Mouse (Mus musculus) hindlimb bud, embryonic 11.5 days (tissue): Measurements from ENCODE around the gene Smug1.

Experiments used
- DNase-seq: peaks from one replicate; pipeline ENCODE4 v3.0.0-alpha.2; 2012; ENCODE audit warnings: low read depth, low spot score; ENCODE audit errors: extremely low spot score

Smug1 gene

DNA sequence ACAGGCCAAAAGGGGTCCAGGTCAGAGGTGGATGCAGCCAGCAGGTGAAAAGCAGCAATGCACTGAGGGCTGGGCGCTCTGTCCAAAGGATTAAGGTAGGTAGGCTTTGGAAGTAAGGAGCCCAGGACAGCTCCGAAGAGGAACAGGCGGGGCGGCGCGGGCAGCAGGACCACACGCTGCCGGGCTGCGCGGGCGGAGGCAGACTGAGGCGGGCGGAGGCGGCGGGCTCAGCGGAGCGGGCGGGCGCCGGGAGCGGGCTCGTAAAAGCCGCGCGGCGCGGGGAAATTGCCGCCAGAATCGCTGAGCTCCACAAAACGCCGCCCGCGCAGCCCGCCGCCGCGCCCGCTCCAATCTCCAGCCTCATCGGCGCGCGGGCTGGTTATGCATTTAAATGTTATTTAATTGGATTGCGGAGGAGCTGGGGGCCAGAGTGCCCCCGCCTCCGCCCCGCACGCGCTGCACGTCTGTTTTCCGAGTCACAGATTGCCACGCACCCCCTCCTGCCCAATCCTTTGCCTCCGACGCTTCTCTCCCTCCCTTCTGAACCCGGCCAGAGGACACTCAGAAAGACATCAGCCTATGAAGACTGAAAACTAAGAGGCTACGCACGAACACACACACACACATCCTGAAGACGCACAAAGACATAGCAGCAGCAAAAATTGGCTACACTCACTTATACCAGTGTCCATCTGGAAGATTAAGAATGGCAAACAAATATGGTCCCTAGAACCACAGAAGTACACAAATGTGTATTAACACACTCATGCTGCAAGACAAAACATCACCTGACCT, 20.1 kb downstream of the Smug1 start:
- no peak for DNase-seq

DNA sequence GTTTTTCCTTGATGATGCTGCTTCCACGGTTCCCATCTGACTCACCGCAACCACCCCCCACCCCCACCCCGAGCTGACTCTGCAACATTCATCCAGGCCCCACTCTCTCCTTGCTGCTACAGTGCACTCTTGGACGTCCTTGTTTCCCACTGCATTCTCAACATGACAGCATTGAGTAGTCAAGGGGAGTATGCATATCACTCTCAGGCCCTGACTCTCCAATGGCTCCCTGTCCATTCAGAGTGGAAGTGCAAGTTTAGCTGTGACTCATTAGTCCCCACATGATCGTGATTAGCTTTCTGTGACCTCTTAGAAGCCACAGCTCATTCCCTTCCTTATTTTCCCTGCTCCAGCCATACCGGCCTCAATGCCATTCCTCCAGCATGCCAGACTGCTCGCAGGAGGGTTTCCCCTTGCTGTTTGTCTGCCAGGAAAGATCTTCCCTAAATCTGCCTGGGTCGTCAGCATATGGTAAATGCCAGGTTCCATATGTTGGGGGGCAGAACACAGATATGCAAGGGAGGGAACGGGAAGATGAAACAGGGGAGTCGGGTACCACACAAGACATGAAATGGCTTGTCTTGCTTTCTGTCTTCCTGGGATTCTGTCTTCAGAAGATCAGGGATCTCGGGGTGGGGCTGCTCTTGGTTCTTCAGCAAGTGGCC, 21.1 kb downstream of the Smug1 start:
- no peak for DNase-seq

- DNase-seq: no peak
These were observed 22.7 kb downstream of the Smug1 start for GRCm38 (mm10) chr15:103144176-103144575.

DNA sequence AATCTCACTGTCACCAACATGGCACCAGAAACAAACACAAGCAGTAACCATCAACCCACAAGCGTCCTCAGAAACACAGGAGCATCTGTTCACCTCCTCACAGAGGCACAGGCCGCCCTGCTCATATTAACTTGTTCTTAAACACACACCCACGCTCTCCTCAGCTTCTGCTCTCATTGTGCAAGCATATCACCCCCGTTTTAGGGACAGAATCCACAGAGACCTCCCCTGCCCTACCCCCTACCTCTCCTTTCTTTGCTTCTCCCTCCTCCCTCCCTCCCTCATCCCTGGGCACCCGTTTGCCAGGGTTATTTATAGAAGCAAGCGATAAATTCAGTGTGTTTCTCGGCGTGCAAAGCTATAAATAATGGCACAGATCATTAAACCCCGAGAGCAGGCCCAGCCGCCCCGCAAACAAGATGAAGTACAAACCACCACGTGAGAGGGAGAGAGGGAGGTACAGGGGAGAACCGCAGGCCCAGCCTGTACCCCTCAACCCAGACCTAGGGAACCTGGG, 31.4 kb downstream of the Smug1 start:
- DNase-seq: no peak

- no peak for DNase-seq
These were observed 32.4 kb downstream of the Smug1 start for GRCm38 (mm10) chr15:103134277-103135086.

DNA sequence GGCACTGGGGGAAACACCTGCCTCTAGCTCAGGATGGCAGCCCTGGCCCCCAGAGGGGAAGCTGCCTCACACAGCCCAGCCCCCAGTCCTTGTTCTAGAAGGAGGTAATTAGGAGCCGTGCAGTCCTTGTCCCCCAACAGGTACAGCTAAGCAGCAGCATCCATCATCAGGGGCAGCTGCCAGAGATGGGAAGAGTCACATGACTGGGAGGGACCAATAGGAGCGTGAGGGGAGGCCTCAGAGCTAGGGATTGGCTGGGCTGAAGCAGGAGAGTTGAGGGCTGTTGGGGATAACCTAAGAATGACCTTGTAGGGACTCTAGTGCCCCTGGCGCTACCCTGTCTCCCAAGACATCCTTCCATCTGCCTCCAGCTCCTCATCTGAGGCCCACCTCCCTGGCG, 33.1 kb downstream of the Smug1 start:
- no peak for DNase-seq

DNA sequence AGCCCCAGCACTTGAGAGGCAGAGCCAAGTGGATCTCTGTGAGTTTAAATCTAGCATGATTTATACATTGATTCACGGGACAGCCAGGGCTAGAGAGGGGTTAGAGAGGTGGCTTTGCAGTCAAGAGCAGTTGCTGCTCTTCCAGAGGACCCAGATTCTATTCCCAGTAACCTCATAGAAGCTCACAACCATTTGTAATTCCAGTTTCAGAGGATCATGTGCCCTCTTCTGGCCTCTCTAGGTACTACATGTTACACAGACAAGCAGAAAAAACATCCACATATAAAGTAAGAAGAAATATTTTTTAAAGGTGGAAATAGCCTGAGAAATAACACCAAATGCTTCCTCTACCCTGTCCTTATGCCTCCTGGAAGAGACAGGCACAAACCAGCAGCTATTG, 36.2 kb downstream of the Smug1 start:
- DNase-seq: no peak

- no peak for DNase-seq
These were observed 37.6 kb downstream of the Smug1 start for GRCm38 (mm10) chr15:103129289-103129688.

DNA sequence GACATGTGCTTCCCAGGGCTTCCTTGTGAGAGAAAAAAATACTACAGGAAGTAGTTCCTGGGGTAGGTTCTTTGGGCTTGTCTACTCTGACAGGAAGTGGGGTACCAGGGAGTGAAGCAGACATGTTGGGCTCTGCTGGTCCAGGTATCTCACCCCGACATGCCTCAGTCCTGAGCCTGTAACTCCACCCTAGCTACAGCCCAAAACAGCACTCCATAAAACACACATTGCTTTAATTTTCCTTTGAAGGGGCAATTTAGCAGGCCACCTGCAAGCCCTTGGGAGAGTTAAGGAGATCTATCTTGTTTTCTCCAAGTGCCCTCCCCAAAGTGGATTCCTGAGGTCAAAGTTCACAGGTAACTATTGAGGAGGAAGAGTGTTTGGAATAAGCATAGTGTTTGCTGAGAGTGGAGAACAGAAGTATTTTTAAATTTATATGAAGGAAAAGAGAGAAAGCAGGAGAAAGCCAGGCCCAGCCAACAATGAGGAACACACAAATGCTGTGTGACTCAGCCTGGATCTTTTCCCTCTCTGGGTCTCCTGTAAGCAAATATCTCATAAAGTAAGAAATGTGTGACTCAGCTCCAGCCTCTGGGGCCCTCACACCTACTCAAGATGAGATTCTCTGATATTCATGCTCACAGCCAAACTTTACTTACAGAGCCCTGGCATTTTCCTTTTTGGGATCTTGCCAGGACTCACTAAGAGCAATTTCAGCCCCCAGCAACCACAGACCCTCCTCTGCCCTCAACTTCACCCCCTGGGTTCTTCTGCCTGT, 38.6 kb downstream of the Smug1 start:
- DNase-seq: no peak

DNA sequence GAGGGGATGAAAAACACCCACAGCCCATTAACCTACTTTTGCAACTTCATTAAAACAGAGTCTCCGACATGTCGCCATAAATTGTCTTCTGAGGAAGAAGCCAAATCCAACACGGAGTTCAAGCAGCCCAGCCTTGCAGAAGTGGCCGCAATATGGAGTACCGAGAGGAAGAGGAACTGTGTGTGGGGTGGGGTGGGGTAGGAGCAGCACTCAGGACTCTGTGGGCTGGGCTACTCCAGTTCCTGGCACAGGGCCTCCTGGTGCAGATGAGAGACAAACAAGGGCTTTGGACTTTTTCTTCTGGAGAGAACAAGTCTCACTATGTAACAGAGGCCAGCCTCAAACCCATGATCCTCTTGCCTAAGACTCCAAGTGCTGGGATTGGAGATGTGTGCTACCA, 40.9 kb downstream of the Smug1 start:
- DNase-seq: no peak

- DNase-seq: no peak
These were observed 42.6 kb downstream of the Smug1 start for GRCm38 (mm10) chr15:103124254-103124653.

GRCm38 (mm10) chr15:103123343-103123742, 43.5 kb downstream of the Smug1 start:
- DNase-seq: no peak

GRCm38 (mm10) chr15:103122372-103122771, 44.5 kb downstream of the Smug1 start:
- DNase-seq: no peak

DNA sequence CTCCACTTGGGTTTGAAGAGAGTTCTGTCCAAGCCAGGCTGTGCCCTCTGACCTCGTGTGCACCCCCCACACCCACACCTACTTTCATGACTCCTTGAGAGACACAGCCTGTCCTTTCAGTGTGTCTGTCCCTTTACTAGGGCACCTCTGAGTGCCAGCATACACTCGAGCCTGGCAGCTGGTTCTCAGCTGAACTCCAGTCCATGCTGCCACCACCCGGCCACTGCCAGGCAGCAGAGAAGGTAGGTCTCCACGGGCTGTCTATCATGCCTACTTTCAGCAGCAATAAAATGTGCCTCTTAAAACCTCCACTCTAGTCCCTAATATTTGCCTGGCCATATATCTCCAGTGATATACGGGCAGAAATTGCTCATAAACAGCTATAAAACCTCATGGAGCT, 45.5 kb downstream of the Smug1 start:
- no peak for DNase-seq

GRCm38 (mm10) chr15:103120594-103120993, 46.3 kb downstream of the Smug1 start:
- no peak for DNase-seq

DNA sequence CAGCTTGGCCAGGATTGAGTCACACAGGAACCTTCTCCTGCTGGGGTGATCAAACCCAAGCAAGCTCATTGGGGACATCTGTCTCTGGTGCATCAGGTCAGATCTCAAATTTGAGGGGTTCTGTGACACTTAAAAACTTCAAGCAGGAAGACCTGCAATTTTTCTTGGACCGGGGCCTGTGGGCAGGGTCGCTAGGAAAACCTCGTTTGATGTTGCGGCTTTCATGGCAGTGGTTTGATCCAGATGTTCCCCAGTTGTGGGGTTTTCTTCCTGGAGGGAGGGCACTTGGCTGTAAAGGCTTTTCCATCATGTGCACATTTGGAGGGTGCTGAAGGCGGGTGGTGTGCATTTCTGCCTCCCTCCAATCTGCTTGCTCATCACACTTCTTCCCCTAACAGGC, 51.2 kb downstream of the Smug1 start:
- DNase-seq: no peak

DNA sequence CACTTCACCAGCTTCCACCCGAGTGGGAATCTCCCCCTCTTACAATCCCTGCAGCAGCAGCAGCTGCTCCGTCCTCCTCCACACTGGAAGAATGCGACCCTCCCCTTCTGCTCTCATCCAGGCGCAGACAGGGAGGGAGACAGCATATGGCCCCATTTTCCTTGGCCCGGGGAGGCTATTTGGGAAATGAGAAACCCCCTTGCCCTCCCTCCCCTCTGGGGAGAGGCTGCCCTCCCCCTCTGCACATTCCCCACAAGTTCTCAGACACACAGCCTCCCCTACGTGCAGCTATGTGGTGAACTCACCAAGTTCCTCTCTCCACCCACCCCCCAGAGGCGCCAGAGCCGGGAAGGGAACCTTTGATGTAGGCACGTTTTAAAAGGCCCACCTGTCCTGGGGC, 51.6 kb downstream of the Smug1 start:
- no peak for DNase-seq

DNA sequence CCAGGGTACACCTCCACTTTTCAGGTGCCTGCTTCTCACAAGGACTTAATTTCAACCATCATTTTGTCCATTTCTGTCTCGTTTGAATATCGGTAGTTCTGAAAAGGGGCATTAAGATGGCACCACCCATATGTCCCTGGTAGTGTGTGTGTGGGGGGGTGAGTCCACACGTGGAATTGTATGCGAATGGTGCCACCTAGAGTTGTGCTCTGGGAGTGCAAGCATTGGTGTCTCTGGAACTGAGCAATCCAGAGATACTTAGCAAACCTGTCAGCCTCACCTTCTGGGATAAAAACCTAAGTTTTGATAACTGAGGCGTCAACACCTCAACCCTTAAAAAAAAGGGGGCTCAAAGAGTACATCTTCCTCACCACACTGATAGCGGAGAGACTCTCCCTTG, 53.8 kb downstream of the Smug1 start:
- DNase-seq: no peak

- DNase-seq: no peak
These were observed 54.6 kb downstream of the Smug1 start for GRCm38 (mm10) chr15:103112309-103112708.

DNA sequence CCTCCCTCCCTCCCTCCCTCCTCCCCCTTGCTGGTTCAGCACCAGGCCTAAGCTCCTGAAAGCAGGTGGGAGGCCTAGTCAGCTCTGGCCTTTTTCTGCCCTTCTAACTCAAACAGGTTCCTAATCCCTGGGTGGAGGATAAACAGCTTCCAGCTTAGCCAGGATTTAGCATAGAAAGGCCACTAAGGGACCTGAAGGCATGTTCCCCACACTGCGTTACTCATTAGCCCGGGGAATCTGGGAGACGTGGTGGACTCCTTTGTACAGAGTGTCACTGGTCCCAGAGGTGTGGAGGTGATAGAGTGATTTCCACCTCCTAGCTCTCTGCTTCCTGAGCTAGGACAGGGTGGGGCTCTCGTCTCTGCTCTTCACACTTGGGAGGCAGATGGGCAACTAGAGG, 57.0 kb downstream of the Smug1 start:
- no peak for DNase-seq
